Mouse (Mus musculus) brain, embryonic 14.5 days (tissue): Measurements from ENCODE around the gene Cpeb2. TPM values are rescaled to one million over a fixed set of nuclear protein-coding genes. Genes with fewer than 3 reads are reported as not detected.
A peak's percentile ranks its signal among the peaks of the same experiment; 100 is the strongest.

Source experiments
- DNase-seq: peaks from one replicate; pipeline ENCODE4 v3.0.0-alpha.2; 2011; ENCODE audit warnings: low read depth
- CTCF ChIP-seq: fragments of 200-500 bp; IDR thresholded peaks from 2 replicates; pipeline ENCODE4 v1.5.1; 2012; ENCODE audit warnings: inconsistent platforms, mild to moderate bottlenecking, moderate library complexity, borderline replicate concordance; ENCODE audit not compliant: insufficient read depth, insufficient read length; ENCODE audit errors: extremely low read depth
- POLR2A ChIP-seq: fragments of 200-500 bp; IDR thresholded peaks from 2 replicates; pipeline ENCODE4 v1.6.1; 2012; ENCODE audit warnings: mild to moderate bottlenecking, inconsistent platforms, borderline replicate concordance; ENCODE audit not compliant: poor library complexity, insufficient read depth, insufficient read length, severe bottlenecking; ENCODE audit errors: extremely low read depth
- polyA plus RNA-seq: library from polyadenylated mRNA; depleted of rRNA; stranded (reverse); fragments of >200 nt; gene quantifications from 2 replicates; pipeline ENCODE4 v1.2.3, GENCODE M21; 2012

Cpeb2 gene
- polyA plus RNA-seq, 1 experiment, result 36.3 TPM

DNA sequence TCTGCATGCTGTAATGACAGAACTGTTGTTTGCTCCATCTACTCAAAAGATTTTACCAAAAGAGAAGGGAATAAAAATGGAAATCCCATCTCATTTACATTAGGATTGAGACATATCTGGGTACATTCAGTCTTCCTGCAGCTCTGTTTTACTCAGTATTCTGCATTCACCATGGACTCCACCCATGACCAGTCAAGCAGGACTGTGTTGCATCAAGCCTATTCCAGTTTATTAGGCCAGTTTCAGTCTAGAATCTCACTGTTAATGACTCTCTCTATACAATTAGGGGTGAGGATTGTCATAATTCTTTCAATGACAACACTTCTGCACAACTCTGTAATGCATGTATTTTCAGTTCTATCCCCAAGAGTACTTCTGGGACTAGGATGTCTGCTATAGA lies 6.8 kb upstream of the Cpeb2 start:
- no peak for DNase-seq
- TF ChIP-seq CTCF, result no peak
- TF ChIP-seq POLR2A, result no peak

DNA sequence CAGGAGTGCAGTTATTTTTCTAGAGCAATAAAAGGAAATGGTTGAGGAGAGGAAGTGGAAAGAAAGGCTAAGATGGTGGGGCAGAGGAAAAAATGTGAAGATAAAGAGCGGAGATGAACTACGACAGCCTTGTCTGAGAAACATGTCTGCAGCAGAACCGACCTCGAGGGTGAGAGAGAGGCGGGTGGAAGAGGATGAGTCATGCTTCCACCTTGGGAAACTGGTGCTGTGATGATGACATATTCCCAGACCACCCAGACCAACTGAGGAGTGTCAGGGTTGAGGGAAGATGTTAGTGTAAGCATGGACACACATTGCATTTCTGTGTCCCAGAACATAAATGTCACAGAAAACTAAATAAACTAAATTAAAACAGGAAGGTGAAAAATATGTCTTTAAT lies 5.4 kb upstream of the Cpeb2 start:
- TF ChIP-seq CTCF (no peak), POLR2A (no peak)
- no peak for DNase-seq

DNA sequence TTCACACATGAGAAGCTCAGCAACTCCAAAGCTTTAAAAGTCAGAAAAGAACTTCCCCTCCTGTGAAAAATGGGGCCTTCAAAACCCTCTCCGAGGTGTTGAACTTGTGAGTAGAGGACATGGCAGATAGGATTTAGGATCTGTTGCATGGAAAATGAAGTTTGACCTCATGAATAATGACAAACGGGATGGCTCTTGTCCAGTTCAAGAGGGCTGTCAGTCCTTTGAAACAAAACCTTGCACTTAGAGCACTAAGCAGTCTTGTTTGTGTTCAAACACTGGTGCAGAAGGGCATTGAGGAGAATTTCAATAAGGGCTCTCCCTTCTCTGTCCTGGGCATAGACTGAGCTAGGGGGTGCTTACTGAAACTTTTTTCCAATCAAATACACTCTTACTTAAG lies 1.9 kb upstream of the Cpeb2 start:
- no peak for TF ChIP-seq POLR2A
- TF ChIP-seq CTCF, result no peak
- DNase-seq, result no peak

DNA sequence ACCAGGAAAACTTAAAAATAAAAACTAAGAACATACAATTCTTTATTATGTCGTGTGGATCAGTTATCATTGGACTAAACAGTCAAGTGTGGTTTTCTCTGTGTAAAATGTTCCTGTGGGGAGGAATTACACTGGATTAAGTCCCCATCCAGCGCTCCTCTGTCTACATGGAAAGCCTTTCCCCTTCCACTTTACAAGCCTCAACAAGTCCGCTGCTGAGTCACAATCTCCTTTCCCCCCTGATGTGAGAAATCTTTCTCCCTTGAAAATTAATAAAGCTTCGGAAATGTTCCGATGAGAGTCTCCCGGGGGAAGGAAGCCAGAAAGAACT lies 856 bp upstream of the Cpeb2 start:
- TF ChIP-seq CTCF (no peak), POLR2A (no peak)
- no peak for DNase-seq

DNA sequence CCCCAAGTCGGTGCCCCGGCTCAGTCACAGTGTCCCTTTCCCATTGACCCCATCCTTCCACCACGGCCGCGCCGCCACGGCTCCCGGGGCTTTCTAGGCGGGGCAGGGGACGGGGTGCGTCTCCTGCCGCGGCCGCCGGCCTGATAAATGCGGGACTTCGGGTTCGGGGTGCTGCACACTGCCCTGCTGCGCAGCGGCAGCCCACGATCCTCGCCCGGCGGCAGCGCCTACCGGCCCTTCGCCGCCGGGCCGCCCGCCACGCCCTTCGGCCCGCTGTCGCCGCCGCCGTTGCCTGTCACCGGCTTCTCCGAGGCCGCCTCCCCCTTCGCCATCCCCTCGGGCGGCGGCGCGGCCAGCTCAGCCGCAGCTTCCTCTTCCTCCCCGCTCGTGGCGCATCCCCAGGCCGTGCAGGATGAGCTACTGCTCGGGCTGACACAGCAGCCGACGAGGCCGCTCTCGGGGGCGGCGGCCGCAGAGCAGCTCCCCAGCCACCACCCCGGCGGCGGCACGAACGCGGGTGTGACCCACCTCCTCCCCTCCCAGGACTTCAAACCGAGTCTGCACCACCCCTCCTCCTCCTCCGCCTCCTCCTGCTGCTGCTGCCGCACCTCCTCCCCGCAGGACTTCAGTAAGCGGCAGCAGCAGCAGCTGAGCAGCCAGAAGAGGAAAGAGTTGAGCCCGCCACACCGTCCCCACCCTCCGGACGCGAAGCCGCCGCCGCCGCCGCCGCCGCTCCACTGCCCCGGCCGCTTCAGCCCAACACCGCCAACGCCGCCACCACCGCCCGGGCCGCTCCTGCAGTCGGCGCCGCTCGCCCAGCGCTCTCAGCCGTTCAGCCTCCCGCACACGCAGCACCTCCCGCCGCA lies 579 bp downstream of the Cpeb2 start:
- TF ChIP-seq POLR2A, result peak; percentile 37; the same call in 1 of the 2 replicates
- no peak for TF ChIP-seq CTCF
- peak; percentile 92 for DNase-seq

DNA sequence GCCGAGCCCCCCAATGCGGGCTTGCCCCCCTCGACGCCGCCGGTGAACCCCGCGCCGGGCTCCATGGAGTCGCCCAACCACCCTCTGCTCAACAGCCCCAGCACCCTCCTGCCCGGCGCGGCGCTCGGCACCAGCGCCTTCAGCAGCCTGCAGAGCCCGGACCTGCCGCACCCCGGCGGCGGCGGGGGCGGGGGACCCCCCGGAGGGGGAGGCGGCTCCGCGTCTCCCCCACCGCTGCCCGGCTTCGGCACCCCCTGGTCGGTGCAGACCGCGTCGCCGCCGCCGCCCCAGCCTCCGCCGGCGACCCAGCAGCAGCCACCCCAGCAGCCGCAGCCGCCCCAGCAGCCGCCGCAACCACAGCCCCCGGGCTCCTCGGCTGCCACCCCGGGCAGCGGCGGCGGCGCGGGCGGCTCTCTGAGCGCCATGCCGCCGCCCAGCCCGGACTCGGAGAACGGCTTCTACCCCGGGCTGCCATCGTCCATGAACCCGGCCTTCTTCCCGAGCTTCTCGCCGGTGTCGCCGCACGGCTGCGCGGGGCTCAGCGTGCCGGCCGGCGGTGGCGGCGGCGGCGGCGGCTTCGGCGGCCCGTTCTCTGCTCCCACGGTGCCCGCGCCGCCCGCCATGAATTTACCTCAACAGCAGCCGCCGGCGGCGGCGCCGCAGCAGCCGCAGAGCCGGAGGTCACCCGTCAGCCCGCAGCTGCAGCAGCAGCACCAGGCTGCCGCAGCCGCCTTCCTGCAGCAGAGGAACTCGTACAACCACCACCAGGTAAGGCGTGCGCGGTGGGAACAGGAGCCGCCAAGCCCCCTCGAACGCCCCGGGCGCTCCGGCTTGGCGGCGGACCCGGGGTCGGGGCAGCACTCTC lies 1.6 kb downstream of the Cpeb2 start:
- no peak for TF ChIP-seq CTCF
- no peak for TF ChIP-seq POLR2A
- DNase-seq, result peak; percentile 61

DNA sequence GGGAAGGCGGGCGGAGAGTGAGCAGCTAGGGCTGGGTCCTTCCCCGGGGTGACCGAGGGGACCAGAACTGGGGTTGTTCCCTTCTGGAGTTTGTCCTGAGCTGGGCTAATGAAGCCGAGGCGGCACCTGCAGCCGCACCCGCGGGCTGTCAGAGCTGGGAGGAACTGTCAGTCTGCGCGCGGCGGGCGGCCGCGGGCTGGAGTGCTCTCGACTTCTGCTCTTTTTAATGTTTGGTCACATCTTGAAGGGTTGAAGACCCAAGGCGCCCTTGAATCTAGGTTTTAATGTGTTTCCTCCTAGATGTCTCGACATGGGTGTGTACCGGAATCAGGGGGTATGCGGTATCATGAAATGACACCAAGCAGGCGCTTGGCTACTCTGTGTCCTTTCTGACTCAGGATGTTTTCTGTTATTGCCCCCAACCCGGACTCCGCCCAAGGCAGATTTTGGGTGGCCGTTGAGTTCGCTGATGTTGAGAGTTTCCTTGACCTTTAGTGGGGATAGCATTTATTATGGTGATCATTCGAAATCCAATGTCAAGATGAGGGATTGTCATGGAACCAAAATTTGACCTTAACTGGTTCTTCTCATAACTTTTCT lies 2.3 kb downstream of the Cpeb2 start:
- no peak for TF ChIP-seq POLR2A
- TF ChIP-seq CTCF, result no peak
- peak; percentile 52 for DNase-seq

DNA sequence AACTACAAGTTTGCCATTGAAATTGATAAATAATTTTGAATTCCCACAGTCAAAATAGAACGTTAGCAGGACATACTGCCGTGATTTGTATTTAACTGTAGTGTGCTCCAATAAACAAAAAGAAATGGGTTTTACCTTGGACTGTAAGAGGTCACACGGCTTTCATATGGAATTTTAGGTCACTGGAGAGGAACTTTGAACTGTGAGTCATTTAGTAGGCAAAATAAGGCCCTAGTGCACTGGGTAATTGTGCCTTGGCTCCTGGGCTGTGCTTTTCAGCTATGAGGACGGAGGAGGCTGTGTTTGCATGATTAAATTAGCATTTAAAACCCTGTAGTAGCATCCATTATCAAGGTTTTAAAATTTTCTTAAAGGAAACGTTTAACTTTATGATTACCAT lies 3.0 kb downstream of the Cpeb2 start:
- peak; percentile 20 for DNase-seq
- TF ChIP-seq POLR2A, result no peak
- TF ChIP-seq CTCF, result no peak

DNA sequence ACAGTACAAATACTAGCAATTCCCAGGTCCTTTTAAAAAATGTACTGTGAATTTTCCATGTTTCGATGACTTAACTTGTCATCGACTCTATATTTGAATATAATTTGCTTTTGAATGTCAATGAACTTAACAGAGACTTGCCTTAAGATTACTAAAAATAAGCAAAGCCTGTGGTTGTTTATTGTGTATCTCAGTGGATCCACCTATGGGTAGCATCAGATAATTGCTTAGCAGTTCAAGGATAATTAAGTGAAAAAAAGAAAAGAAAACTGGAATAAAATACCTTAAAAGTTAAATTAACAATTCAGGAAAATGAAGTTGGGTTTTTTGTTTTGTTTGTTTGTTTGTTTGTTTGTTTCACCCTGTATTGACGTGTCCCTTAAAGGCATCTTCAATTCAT lies 3.5 kb downstream of the Cpeb2 start:
- TF ChIP-seq POLR2A (no peak), CTCF (no peak)
- peak; percentile 59 for DNase-seq

DNA sequence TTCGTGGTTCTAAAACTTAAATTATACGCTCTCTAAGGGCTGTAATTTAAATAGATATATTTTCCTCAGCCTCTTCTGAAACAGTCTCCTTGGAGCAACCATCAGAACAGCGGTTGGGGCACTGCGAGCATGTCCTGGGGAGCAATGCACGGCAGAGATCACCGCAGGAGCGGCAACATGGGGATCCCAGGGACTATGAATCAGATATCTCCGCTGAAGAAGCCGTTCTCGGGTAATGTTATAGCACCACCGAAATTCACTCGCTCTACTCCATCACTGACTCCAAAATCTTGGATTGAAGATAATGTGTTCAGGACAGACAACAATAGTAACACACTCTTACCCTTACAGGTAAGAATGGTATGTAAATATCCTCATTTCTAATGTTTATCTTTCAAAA lies 4.3 kb downstream of the Cpeb2 start:
- peak; percentile 9 for DNase-seq
- no peak for TF ChIP-seq POLR2A
- TF ChIP-seq CTCF, result no peak

DNA sequence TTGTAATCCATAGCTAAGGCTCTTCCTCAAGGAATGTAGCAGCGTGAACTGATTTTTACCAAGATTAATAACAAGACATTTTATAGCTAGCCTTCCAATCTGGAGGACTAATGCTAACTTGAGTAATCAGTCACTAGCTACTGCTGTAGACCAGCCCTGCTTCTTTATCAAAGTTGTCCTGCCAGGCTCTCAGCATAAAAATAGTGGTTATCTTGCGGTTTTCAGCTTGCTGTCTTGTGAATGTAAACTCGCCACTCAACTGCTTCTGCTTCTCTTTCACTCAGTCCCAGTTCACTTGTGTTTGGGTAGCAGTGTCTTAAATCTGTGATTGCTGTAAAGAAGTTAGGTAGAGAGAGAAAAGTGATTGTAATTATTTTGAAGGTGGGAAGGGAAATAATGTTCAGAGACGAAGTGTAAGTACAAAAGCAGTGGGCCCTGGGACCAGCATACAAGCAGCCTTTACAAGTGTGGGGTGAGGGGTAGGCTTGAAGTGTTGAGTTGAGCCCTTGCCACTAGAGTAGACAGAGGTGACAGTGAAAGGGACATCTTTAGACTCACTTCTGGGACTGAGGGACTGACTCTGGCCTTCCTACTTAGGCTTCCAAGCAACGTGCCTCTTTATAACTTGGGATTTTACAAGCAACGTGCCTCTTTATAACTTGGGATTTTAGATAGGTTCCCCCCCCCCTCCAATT lies 6.3 kb downstream of the Cpeb2 start:
- TF ChIP-seq POLR2A (no peak), CTCF (no peak)

More for the DNA sequence above, 6.3 kb downstream of the Cpeb2 start:
- DNase-seq, result no peak
